Mouse (Mus musculus) fibroblast of lung, adult 2 months (primary cell): ENCODE measurements around the gene Scimp.
A peak's percentile ranks its signal among the peaks of the same experiment; 100 is the strongest.
"Not testable (repeated sequence)": the region's sequence is repeated elsewhere in the genome, so short reads cannot be mapped to it uniquely, and the experiment has no call there.

ENCODE experiments used
- DNase-seq: peaks from one replicate; pipeline ENCODE4 v3.0.0-alpha.2; 2011; ENCODE audit warnings: low read depth

Gene Scimp

GRCm38 (mm10) chr11:70765776-70766445, 46.5 kb downstream of the Scimp start:
- DNase-seq: no peak

GRCm38 (mm10) chr11:70763936-70764808, 48.2 kb downstream of the Scimp start, which contains the start of gene Zfp3:
TSS of gene Zfp3 (plus strand) at chr11:70764209.
- peak; percentile 25 for DNase-seq

DNA sequence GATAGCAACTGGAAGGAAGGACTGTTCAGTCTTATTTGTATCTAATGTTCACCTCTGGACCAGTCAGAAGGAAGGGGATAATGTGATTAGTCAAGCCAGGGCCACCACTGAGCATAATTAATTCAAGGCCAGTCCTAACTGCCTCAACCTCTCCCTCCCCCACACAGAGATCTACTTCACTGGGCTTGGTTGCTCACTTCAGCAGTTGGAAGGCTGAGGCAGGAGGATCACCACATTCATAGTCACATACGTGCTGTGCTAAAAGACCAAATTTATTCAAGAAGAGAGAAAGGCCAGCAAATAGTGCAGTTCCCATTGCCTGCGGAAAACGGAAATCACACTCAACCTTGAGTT, 48.8 kb downstream of the Scimp start:
- no peak for DNase-seq

DNA sequence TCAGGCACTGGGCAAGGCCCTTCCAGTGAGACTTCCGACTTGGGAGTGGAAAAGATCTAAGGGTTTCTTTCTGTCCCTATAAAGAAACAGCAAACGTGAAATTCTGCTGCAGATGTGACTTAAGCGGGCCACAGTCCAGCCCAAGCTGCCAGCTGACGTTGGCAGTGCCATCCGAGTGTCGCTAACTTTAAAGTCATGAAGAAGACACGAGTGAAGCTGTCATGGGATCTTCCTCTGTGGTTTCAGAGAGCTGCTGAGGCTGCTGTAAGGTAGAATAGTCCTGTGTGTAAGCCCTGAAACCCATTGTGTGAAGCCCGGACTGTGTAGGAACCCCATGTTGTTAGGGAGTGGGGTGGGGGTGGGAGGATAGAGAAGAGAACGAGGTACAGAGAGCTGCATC, 49.7 kb downstream of the Scimp start:
- no peak for DNase-seq

DNA sequence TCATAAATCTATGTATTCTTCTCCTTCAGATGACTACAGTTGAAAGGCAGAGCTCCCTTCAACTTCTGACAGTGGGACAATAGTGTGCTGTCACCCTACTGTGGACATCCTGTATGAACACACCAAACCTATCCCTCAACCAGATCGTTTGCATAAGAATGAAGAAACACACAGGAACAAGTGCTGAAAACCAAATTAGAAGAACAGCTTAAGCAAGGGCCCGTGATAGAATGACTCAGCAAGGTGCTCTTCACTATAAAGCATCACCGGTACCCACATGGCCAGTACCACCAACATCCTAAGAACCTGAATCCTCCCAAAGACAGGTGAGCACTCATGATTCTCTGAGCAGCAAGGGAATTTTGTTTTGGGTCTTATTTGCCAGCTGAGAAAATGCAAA, 51.9 kb downstream of the Scimp start:
- not testable (repeated sequence) for DNase-seq

DNA sequence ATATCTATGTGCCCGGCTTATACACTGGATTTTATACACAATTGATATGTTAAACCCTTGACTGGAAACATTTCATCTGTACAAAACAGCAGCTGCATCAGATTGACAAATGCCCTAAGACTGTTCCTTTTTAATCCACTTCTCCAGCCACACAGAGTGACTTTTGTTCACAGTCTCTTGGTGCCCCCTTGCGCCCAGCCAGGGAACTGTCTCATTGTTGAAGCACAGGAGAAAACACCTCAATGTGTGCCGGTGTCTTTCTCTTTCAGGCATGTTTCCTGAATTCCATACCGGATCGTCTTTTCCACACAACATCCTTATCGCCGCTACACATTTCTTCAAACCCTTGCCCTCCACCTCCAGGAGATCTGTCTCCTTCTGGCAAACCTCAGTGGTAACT, 56.7 kb downstream of the Scimp start:
- DNase-seq: peak; percentile 32

DNA sequence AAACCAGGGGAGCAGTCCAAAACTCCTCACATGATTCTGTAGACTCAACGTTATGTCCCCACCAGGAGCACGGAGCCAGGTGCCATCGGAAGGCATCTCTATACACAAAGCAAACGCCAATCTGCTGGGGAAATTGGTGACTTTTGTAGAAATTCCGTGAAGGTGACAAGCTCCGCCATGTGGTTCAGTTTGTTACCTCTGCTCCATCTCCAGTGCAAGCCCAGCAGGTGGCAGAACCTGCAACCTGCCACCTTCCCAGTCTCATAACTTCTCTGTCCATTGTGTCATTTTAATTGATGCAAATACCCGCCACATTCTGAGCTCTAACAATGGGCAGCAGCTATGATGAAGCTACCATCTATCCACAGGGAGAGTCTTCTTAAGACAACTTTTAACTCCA, 57.4 kb downstream of the Scimp start:
- no peak for DNase-seq

GRCm38 (mm10) chr11:70754476-70754875, 57.9 kb downstream of the Scimp start:
- no peak for DNase-seq

DNA sequence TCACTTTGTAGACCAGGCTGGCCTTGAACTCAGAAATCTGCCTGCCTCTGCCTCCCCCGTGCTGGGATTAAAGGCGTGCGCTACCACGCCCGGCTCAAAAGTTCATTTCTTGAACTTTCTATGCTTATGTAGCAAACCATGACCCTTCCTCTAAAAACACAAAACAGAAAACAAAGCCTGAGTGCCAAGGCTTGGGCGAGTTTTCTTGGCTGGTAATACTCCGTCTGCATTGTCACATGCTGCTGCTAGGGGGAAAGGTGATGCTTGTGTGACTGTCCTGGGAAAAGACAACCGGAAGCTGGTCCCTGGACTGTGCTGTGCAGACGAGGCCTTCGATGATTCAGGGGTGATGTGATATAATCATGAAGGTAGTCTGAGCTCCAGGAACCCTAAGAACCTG, 59.2 kb downstream of the Scimp start:
- no peak for DNase-seq

- DNase-seq: no peak
These were observed 59.9 kb downstream of the Scimp start for GRCm38 (mm10) chr11:70752337-70753017.

- no peak for DNase-seq
These were observed 64.4 kb downstream of the Scimp start for GRCm38 (mm10) chr11:70747876-70748545.

GRCm38 (mm10) chr11:70745636-70746035, 66.8 kb downstream of the Scimp start:
- no peak for DNase-seq

GRCm38 (mm10) chr11:70742581-70743459, 69.6 kb downstream of the Scimp start:
- no peak for DNase-seq

DNA sequence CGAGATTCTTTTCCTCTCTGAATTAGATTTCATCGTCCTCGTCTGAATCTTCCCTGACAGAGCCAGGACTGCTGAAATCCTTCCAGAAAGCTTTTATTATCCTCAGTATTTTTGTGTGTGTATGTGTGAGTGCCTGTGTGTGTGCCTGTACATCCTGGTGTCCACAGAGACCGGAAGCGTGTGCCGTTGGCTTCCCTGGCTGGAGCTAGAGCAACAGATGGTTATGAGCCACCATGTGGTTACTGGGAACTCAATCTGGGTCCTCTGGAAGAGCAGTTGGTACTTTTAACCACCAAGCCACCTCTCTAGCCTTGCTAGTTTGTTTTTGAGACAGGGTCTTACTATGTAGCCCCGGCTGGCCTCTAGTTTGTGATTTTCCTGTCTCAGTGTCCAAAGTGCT, 70.3 kb downstream of the Scimp start:
- no peak for DNase-seq

- no peak for DNase-seq
These were observed 70.8 kb downstream of the Scimp start for GRCm38 (mm10) chr11:70741603-70742002.
